Mouse (Mus musculus): ENCODE measurements around the gene Vmn1r70. TPM values are rescaled to one million over a fixed set of nuclear protein-coding genes. Genes with fewer than 3 reads are reported as not detected.

The Vmn1r70 gene
- polyA plus RNA-seq (2012; fragmentation: generic; extraction: Trizol) = not detected

- TF ChIP-seq POLR2AphosphoS2 (IDR thresholded peaks at IDR 0.05; ENCODE audit: insufficient read length, low read depth) (no peak), TCF12 (IDR thresholded peaks at IDR 0.05; ENCODE audit: insufficient read depth, poor library complexity, severe bottlenecking) (no peak), POLR2A (IDR thresholded peaks at IDR 0.05; ENCODE audit: insufficient read length, low read depth) (no peak), MAX (IDR thresholded peaks at IDR 0.05; ENCODE audit: low read depth) (no peak), SRF (IDR thresholded peaks at IDR 0.05; ENCODE audit: control insufficient read depth, insufficient read length, low read depth) (no peak), REST (IDR thresholded peaks at IDR 0.05; ENCODE audit: insufficient read depth, insufficient read length) (no peak), MYOG (IDR thresholded peaks at IDR 0.05; ENCODE audit: control insufficient read depth in 1 of 3, insufficient read depth in 1 of 3, insufficient read length in 2 of 3, low read depth in 2 of 3) (no peak)
Measured at GRCm38 (mm10) chr7:10631232-10631631, at the start of gene Vmn1r70. Gene Vmn1r70 (plus strand): TSS chr7:10631532.

GRCm38 (mm10) chr7:10613559-10613958 lies 17.8 kb upstream of the Vmn1r70 start, which contains the start of gene Vmn1r69:
Gene Vmn1r69 (minus strand): TSS chr7:10613659.
- Histone ChIP-seq H3K36me3 (ENCODE audit: control insufficient read depth, insufficient read depth) (no peaks in the 10 kb centered on the region), H3K4me2 (ENCODE audit: low read depth) (no peak within 1 kb of the TSS), H3K27me3 (ENCODE audit: control insufficient read depth, insufficient read depth, insufficient read length) (no peaks in the 10 kb centered on the region), H3ac (ENCODE audit: control insufficient read depth, insufficient read length) (no peak within 1 kb of the TSS), H3K4me3 (no peak within 1 kb of the TSS), H3K79me2 (ENCODE audit: control insufficient read depth, insufficient read depth) (no peaks in the 10 kb centered on the region)
- TF ChIP-seq MAX (IDR thresholded peaks at IDR 0.05; ENCODE audit: low read depth) (no peak), CEBPB (IDR thresholded peaks at IDR 0.05; ENCODE audit: insufficient read depth, poor library complexity, severe bottlenecking) (no peak), MYOD1 (IDR thresholded peaks at IDR 0.05; ENCODE audit: control insufficient read depth in 1 of 3, insufficient read length in 2 of 3, low read depth in 2 of 3) (no peak), MYOG (IDR thresholded peaks at IDR 0.05; ENCODE audit: control insufficient read depth in 1 of 3, insufficient read depth in 1 of 3, insufficient read length in 2 of 3, low read depth in 2 of 3) (no peak), TCF12 (IDR thresholded peaks at IDR 0.05; ENCODE audit: insufficient read depth, poor library complexity, severe bottlenecking) (no peak), USF1 (IDR thresholded peaks at IDR 0.05; ENCODE audit: low read depth) (no peak), E2F4 (IDR thresholded peaks at IDR 0.05; ENCODE audit: insufficient read depth) (no peak), POLR2A (IDR thresholded peaks at IDR 0.05; ENCODE audit: insufficient read length, low read depth) (no peak), TCF3 (IDR thresholded peaks at IDR 0.05; ENCODE audit: insufficient read length, low read depth) (no peak), REST (IDR thresholded peaks at IDR 0.05; ENCODE audit: insufficient read depth, insufficient read length) (no peak), SRF (IDR thresholded peaks at IDR 0.05; ENCODE audit: control insufficient read depth, insufficient read length, low read depth) (no peak), POLR2AphosphoS2 (IDR thresholded peaks at IDR 0.05; ENCODE audit: insufficient read length, low read depth) (no peak)

More at GRCm38 (mm10) chr7:10631232-10631631, at the start of gene Vmn1r70:
- Histone ChIP-seq H3K4me2 (ENCODE audit: low read depth) (no peak within 1 kb of the TSS), H3K27me3 (ENCODE audit: control insufficient read depth, insufficient read depth, insufficient read length) (no peaks in the 10 kb centered on the region), H3K4me3 (no peak within 1 kb of the TSS), H3ac (ENCODE audit: control insufficient read depth, insufficient read length) (no peak within 1 kb of the TSS), H3K36me3 (ENCODE audit: control insufficient read depth, insufficient read depth) (no peaks in the 10 kb centered on the region), H3K79me2 (ENCODE audit: control insufficient read depth, insufficient read depth) (no peaks in the 10 kb centered on the region)

Other genes starting within 250 kb of the Vmn1r70 start
- not detected for gene Vmn1r67, start 188.2 kb upstream of the Vmn1r70 start, polyA plus RNA-seq (2012; fragmentation: generic; extraction: Trizol)
- gene Zik1, start 136.1 kb upstream of the Vmn1r70 start, polyA plus RNA-seq (2012; fragmentation: generic; extraction: Trizol) = 0.96 TPM
- gene Vmn1r68, start 73.0 kb upstream of the Vmn1r70 start, polyA plus RNA-seq (2012; fragmentation: generic; extraction: Trizol) = not detected
- gene Vmn1r69, start 17.9 kb upstream of the Vmn1r70 start, polyA plus RNA-seq (2012; fragmentation: generic; extraction: Trizol) = not detected
- not detected for gene Nlrp4b, start 56.3 kb downstream of the Vmn1r70 start, polyA plus RNA-seq (2012; fragmentation: generic; extraction: Trizol)
- gene Vmn1r71, start 122.8 kb downstream of the Vmn1r70 start, polyA plus RNA-seq (2012; fragmentation: generic; extraction: Trizol) = not detected

Measured in myocyte (in vitro differentiated cells).